8 mouse cellular contexts compared by ENCODE assay signal in the genomic region with DNA sequence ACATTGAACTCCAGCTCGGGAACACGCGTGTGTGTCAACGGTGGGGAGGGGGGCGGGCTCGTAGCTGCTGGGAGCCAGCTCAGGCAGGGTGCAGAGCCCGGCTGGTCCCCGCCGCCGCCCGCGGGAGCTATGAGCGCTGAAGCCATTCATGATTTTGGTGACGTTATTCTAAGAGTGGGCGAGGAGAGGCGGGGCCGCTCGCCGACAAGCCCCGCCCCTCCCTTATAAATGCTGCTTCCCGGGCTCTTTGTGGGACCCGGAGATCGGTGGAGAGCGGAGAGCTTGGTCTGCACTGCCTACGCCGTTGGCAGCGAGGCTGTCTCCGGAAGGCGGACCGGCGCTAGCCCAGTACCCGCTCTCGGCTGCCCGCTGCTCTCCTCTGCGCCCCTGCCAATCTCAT. TPM values are rescaled to one million over a fixed set of nuclear protein-coding genes. Genes with fewer than 3 reads are reported as not detected.
DNase-seq lines count a peak whose midpoint lies in the region; ATAC-seq and TF ChIP-seq lines count a peak whose summit lies in the region.

A gene (plus strand): TSS at position 253 of the 400 bp plus-strand sequence.

- peak; percentile 97 for DNase-seq in T-cell, adult 2 months (ENCODE audit: low spot score)
- DNase-seq in cerebellum, postnatal 36 days = peak; percentile 87 to 92
- DNase-seq in gastrocnemius, adult 8-10 months (ENCODE audit: low spot score in 2 of 2) = peak; percentile 85 to 87
- peak; percentile 97 for DNase-seq in hindbrain, postnatal 0 days (ENCODE audit: low spot score)
- DNase-seq in left cerebral cortex, adult 2 months (ENCODE audit: extremely low spot score in 1 of 2, low spot score in 2 of 2) = peak; percentile 92 to 93
- DNase-seq in retina, postnatal 7 days (ENCODE audit: low read depth, low spot score) = peak; percentile 90
- peak; percentile 90 to 91 for DNase-seq in urinary bladder, adult 18-20 months (ENCODE audit: low spot score in 2 of 2)

- WGBS in hindbrain, postnatal 0 days = under 1% methylated on average over 34 of the region's 35 CpGs
- WGBS in macrophage (ENCODE audit: missing documents) = under 1% methylated on average over 35 of the region's 35 CpGs

- H3K9ac ChIP-seq in hindbrain, postnatal 0 days (replicated peaks; ENCODE audit: low read length) = peak within 1 kb of the TSS; percentile 83

- H3K27me3 ChIP-seq in hindbrain, postnatal 0 days (ENCODE audit: insufficient read depth, low read length) = no peaks in the 10 kb centered on the region

- H3K79me2 ChIP-seq in macrophage (ENCODE audit: inconsistent target) = peaks cover 43% of the 10 kb centered on the region; the same call in 1 of the 2 replicates

- H3K4me3 ChIP-seq in hindbrain, postnatal 0 days (ENCODE audit: low read length) = peak within 1 kb of the TSS; percentile 57
- H3K4me3 ChIP-seq in left cerebral cortex, adult 2 months = peak within 1 kb of the TSS; percentile 81
- peak within 1 kb of the TSS; percentile 81 for H3K4me3 ChIP-seq in macrophage (ENCODE audit: inconsistent target)

- peak within 1 kb of the TSS; percentile 95 for H3K27ac ChIP-seq in hindbrain, postnatal 0 days
- peak within 1 kb of the TSS; percentile 82 for H3K27ac ChIP-seq in left cerebral cortex, adult 2 months
- H3K27ac ChIP-seq in macrophage = peak within 1 kb of the TSS; percentile 69

- peak; percentile 94 for ATAC-seq in hindbrain, postnatal 0 days

- intact Hi-C loops in left cerebral cortex, adult 2 months (cut with DNase I) = loop anchor here (1.0 to 5.0 kb wide), 4 partner anchors 74 to 189 kb away; a partner anchor contains a TSS

- H3K4me1 ChIP-seq in hindbrain, postnatal 0 days (ENCODE audit: insufficient read depth, low read length) = peaks cover 19% of the 10 kb centered on the region; the same call in 1 of the 2 replicates

- H3K4me2 ChIP-seq in hindbrain, postnatal 0 days (ENCODE audit: low read depth, low read length) = peak within 1 kb of the TSS; percentile 64

- TF ChIP-seq CTCF in hindbrain, postnatal 0 days (IDR thresholded peaks at IDR 0.05; ENCODE audit: low read depth) = no peak
- TF ChIP-seq CTCF in left cerebral cortex, adult 2 months (IDR thresholded peaks at IDR 0.05) = no peak

- H3K36me3 ChIP-seq in hindbrain, postnatal 0 days (ENCODE audit: insufficient read depth, low read length) = no peaks in the 10 kb centered on the region; the same call in 1 of the 2 replicates
- H3K36me3 ChIP-seq in macrophage (ENCODE audit: inconsistent target) = peaks cover 20% of the 10 kb centered on the region; the same call in 1 of the 2 replicates

- H3K9me3 ChIP-seq in hindbrain, postnatal 0 days (ENCODE audit: low read length) = no peaks in the 10 kb centered on the region

RNA-seq across cellular contexts. Expression of the gene that starts here (rescaled TPM):
- total RNA-seq in gastrocnemius, adult 8-10 months (2022) = 1 to 10 TPM; 5.3 to 6.1 (median 5.8) TPM
- 79.4 and 103 TPM in 2 replicates for total RNA-seq in hindbrain, postnatal 0 days (2014; rRNA removed)
- 4.3 and 4.6 TPM in 2 replicates for polyA plus RNA-seq in hindbrain, postnatal 0 days (2015; fragmentation: Nextera tagmentation; extraction: Ambion mirVana)
- 10 to 100 TPM; 37.5 to 37.8 TPM for total RNA-seq in left cerebral cortex, adult 2 months (2021)
- 10 to 100 TPM in 1 of 26 experiments, 1 to 10 TPM in 25; 1.2 to 13.3 (median 3.1) TPM for total RNA-seq in macrophage (2018; cell fraction: chromatin; rRNA removed)
- total RNA-seq in macrophage (2018; cell fraction: cytosol; rRNA removed) = 10 to 100 TPM; 12.3 to 39.9 (median 24.0) TPM
- 10 to 100 TPM in 18 of 26 experiments, 1 to 10 TPM in 8; 5.6 to 31.9 (median 11.8) TPM for total RNA-seq in macrophage (2018; cell fraction: nucleus; rRNA removed)
- 28.0 to 32.2 TPM (median 30.6 TPM) in 3 replicates for polyA plus RNA-seq in macrophage (2018)

Comparison
In these comparisons a context has a peak if more than half of its experiments do, and no peak if none do; other contexts are left out.
1. Peak in every context shown above with its lines: DNase-seq, ATAC-seq, H3K4me3 ChIP-seq and H3K27ac ChIP-seq.
2. RNA of the gene that starts here (total RNA-seq): 79.4 to 103 TPM in hindbrain, postnatal 0 days and 37.5 to 37.8 TPM in left cerebral cortex, adult 2 months; 5.3 to 6.1 TPM in gastrocnemius, adult 8-10 months; every median in the first group is over 4 times any median in the second.